Mouse (Mus musculus) C2C12 (cell line): ENCODE results near the gene Pkd1.

ENCODE experiments used
- CEBPB ChIP-seq: IDR thresholded peaks from one replicate; pipeline ENCODE4 v1.6.1; 2011; ENCODE audit warnings: low read depth, mild to moderate bottlenecking, control low read depth, moderate library complexity
- CTCF ChIP-seq: IDR thresholded peaks from one replicate; pipeline ENCODE4 v1.5.1; 2011; ENCODE audit not compliant: control insufficient read depth, insufficient read depth, insufficient read length
- MAX ChIP-seq: IDR thresholded peaks from one replicate; pipeline ENCODE4 v1.6.1; 2011; ENCODE audit warnings: mild to moderate bottlenecking, control low read depth
- MYOG ChIP-seq: IDR thresholded peaks from one replicate; pipeline ENCODE4 v1.6.1; 2011; ENCODE audit not compliant: control insufficient read depth, insufficient read length; ENCODE audit errors: extremely low read depth

DNA sequence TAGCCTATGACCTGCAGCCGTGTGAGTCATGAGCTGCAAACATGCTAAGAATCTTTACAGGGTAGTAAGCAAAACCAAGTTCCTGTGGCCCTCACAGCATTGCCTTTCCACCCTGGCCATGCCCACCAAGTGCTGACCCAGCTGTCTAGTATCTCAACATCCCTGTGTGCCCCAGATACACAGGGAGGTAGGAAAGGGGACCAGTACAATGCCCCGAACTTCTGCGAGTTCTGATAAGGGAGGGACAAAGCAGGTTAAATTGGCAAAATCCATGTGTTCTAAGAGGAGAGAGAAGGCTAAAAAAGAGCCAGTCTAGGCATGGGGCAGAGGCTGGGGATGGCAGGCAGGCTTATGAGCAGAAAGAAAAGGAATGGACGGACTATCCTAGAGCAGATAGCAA is 58.7 kb downstream of the Pkd1 start:
- TF ChIP-seq CTCF = no peak
- TF ChIP-seq CEBPB = no peak
- no peak for TF ChIP-seq MYOG
- TF ChIP-seq MAX = no peak
